Mouse (Mus musculus) heart, postnatal 25 days (tissue): ENCODE data around the gene Slc16a12. TPM values are rescaled to one million over a fixed set of nuclear protein-coding genes. Genes with fewer than 3 reads are reported as not detected.
A peak's percentile ranks its signal among the peaks of the same experiment; 100 is the strongest.
"Not testable (repeated sequence)": the region's sequence is repeated elsewhere in the genome, so short reads cannot be mapped to it uniquely, and the experiment has no call there.

ENCODE experiments used
- DNase-seq: peaks from one replicate; pipeline ENCODE4 v3.0.0; 2022; ENCODE audit warnings: low spot score
- intact Hi-C: fragments of 180-260 bp; cut with DNase I; formaldehyde crosslinking; loops from one replicate; pipeline ENCODE4 v1.15.1; 2025
- total RNA-seq, 2 experiments: library from RNA; stranded (reverse); gene quantifications; 2 replicates each; pipeline ENCODE4 v1.2.3; 2021

The Slc16a12 gene
- total RNA-seq, 2 experiments from 2014 or later: 2.2 to 2.6 TPM

- DNase-seq: no peak
- intact Hi-C loops: loop anchor here (5.0 kb wide), 1 partner anchor 51 kb away; the partner anchor contains the start of gene Slc16a12
These were observed 50.6 kb downstream of the Slc16a12 start for GRCm38 (mm10) chr19:34696352-34696986.

GRCm38 (mm10) chr19:34691402-34691801 lies 55.7 kb downstream of the Slc16a12 start:
- no peak for DNase-seq
- intact Hi-C loops: no loop called here

DNA sequence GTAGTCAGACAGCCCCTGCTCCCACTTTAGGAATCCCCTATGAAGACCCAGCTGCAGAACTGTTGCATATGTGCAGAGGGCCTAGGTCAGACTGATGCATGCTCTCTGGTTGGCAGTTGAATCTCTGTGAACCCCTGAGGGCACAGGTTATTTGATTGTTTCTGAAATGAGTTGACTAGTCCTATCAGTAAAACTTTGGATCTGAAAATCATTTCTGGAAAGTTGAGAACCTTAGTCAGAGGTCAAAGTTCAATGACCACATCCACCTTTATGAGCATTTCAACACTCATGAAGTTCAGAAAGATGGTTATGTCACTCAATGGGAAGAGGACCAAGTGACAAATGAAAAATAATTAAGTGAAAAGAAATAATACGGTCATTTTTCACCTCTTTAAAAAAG lies 61.6 kb downstream of the Slc16a12 start:
- intact Hi-C loops: loop anchor here (2.0 kb wide), 1 partner anchor 87 kb away; no protein-coding TSS in a partner anchor

DNA sequence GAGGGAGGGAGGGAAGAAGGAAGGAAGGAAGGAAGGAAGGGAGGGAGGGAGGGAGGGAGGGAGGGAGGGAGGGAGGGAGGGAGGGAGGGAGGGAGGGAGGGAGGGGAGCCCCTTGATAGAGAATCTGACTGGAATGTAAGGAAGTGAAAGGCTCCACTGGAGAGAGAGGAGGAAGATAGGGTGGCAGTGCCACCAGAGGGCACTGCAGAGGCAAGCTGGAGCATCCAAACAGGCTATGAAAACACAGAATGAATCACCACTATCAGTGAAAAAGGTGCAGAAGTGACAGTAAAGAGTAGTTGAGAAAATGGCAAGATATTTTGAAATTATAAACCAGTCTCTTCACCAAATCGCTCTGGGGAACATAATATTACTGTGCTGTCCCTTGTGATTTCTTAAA lies 62.2 kb downstream of the Slc16a12 start:
- no peak for DNase-seq
- intact Hi-C loops: loop anchor here (2.0 kb wide), 1 partner anchor 88 kb away; no protein-coding TSS in a partner anchor

More for the DNA sequence above, 61.6 kb downstream of the Slc16a12 start:
- DNase-seq: no peak

- DNase-seq: no peak
- intact Hi-C loops: no loop called here
These were observed 68.7 kb downstream of the Slc16a12 start for GRCm38 (mm10) chr19:34678428-34678827.

DNA sequence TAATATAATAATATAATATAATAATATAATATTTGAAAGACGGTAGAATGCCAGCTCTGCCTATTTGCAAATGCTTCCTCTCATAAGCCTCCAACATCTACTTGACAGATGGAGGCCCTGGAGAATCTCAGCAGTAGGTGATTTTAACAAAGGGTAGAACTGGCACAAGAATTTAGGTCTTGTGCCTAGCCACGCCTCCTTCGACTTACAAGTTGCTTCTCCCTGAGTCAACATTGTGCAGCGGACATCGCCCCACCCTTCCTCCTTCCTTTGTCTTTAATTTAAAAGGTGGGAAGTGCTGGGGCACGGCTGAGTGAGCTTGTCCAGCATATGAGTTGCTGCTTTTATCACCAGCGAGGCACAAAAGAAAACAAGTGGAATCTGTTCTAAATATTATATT lies 73.6 kb downstream of the Slc16a12 start:
- intact Hi-C loops: loop anchor here (5.0 kb wide), 1 partner anchor 49 kb away; no protein-coding TSS in a partner anchor

GRCm38 (mm10) chr19:34666127-34666526 lies 81.0 kb downstream of the Slc16a12 start:
- intact Hi-C loops: loop anchor here (1.0 to 10.0 kb wide), 2 partner anchors 107 to 259 kb away; partner anchors contain the start of gene Kif20b
- peak; percentile 21 for DNase-seq

More for the DNA sequence above, 73.6 kb downstream of the Slc16a12 start:
- DNase-seq: peak; percentile 12

DNA sequence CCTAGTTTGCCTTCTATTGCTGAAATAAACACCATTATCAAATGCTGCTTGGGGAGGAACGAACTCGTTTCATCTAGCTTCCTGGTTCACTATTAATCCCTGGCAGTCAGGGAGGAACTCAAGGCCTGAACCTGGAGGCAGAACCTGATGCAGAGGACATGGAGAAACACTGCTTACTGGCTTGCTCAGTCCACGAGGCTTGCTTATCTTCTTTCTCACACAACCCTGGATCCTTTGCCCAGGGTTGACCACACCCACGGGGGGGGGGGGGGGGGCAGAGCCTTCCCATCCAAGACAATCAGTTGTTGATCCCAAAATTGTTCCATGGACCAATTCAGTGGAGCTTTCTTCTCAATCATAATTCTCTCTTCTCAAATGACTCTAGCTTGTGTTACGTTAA lies 84.3 kb downstream of the Slc16a12 start:
- DNase-seq: no peak
- intact Hi-C loops: loop anchor here (10.0 kb wide), 1 partner anchor 262 kb away; the partner anchor contains the start of gene Kif20b

DNA sequence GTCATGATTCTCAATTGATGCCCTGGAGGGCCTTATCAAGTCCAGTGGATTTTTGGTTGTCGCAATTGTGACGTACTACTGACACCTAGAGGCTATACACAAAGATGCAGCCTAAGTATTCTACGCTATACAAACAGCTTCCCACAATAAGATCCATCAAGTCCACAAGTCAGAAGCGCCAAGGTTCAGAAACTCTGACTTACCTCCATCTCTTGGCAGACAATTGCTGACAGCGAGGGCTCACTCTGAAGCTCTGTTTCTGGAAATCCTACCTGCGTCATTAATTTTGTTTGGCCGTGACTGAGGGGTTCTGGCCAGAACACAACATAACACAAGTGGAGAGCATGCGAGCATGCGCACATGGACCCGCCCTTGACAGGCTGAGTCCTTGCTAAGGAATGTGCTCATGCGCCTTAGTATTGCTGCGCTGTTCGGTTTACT lies 85.0 kb downstream of the Slc16a12 start:
- DNase-seq: peak; percentile 40
- intact Hi-C loops: loop anchor here (10.0 kb wide), 1 partner anchor 263 kb away; the partner anchor contains the start of gene Kif20b

DNA sequence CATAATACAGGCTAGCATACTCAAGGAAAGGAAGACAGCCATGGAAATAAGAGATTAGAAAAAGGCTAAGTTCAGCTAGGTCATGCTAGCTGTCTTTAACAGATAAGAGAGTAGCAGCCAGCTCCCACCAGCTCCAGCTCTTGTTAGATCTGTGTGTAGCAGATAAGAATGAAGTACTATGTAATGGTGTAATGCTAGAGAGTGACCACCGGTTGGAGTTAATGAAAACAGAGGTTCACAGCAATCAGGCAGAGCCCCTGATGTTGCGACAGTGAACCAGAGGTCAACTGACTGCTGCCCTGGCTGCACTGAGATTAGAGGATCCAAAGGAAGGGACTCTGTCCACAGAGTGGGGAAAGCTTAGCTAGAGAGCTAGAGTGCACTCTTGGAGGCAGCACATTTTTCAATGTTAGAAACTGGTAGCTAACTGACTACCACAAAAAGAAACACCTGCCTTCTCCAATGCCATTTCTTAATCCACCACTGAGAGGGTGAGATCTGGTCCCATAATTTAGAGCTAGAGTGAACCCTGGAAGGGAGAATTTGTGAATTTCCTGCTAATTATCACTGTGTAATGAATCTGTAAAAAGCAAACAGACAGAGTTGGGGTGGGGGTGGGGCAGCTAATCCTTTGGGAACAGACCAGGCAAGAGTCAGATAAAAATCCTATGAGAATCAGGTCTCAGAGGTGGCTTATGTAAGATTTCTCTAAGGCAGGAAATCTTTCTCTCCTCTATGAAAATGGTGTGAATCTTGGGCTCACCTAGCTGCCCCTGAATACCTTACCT lies 90.4 kb downstream of the Slc16a12 start:
- intact Hi-C loops: no loop called here
- DNase-seq: no peak

DNA sequence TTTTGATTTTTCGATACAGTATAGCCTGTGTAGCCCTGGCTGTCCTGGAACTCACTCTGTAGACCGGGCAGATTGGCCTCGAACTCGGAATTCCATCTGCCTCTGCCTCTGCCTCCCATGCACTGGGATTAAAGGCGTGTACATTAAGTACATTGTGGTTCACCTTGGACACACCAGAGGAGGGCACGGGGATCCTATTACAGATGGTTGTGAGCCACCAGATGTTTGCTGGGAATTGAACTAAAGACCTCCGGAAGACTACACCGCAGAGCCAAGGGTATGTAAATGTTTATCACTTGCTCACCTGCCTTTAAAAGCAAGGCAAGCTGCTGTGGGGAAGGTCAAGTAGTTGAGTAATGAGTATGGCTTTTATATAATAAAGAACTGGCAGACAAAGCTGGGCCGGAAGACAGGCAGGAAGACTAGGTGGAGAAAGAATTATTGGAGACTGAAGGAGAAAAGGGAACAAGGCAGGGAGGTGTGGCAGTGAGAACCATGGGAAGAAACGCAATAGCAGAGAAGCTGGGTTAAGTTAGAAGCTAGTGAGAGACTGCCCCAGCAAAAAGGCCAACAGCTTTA lies 91.8 kb downstream of the Slc16a12 start:
- DNase-seq: no peak

DNA sequence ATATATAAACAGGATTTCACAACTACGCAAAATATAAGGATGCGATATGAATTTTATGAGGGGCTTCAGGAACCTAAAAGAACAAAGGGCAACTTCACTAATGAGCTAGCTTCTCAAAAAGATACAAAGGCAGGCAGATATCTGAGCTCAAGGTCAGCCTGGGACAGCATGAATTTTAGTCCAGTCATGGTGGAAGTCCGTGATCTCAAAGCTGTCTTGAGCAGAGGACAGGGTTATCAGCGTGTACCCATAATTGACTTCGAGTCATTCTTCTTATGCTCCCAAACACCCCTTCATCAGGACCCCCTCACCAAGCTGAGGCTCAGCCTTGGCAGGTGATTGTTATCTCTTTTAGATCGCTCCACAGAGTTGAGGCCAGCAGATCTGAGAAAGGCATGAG lies 96.1 kb downstream of the Slc16a12 start:
- no peak for DNase-seq
- intact Hi-C loops: no loop called here

More for the DNA sequence above, 91.8 kb downstream of the Slc16a12 start:
- intact Hi-C loops: no loop called here

- intact Hi-C loops: no loop called here
These were observed 96.8 kb downstream of the Slc16a12 start for GRCm38 (mm10) chr19:34650276-34650675.

DNA sequence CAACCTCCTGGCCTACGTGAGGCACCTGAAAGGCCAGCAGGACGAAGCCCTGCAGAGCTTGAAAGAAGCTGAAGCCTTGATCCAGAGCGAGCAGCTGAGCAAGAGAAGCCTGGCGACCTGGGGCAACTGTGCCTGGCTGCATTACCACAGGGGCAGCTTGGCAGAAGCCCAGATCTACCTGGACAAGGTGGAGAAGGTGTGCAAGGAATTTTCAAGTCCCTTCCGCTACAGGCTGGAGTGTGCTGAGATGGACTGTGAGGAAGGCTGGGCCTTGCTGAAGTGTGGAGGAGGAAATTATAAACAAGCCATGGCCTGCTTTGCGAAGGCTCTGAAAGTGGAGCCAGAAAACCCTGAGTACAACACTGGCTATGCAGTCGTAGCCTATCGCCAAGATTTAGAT lies 99.5 kb downstream of the Slc16a12 start:
- DNase-seq, intact Hi-C loops: not testable (repeated sequence)

More at GRCm38 (mm10) chr19:34650276-34650675, 96.8 kb downstream of the Slc16a12 start:
- no peak for DNase-seq

DNA sequence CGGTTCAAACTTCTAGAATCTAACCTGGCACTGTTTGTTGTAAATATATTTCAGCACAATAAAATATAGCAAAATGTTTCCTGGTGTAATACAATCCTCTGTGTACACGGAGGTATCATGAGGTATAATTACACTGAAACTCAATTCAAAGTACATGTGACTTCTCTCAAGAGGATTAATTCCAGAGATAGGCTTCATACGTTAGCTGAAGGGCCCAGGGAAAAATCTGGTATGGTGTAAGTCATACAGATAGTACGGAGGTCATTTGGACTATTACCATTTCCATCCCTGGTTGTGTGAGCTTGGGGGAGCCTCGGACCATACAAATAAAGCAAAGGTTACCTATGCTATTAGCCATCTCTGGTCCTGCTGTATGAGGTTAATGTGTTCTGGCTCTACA lies 104.5 kb downstream of the Slc16a12 start:
- DNase-seq: no peak
- intact Hi-C loops: no loop called here

- DNase-seq: no peak
- intact Hi-C loops: no loop called here
These were observed 106.5 kb downstream of the Slc16a12 start, which contains the start of the genes Ifit1bl2 and Ifit1 for GRCm38 (mm10) chr19:34640623-34641022. Gene Ifit1bl2, minus strand, starts transcription at chr19:34640743. Gene Ifit1, plus strand, starts transcription at chr19:34640871.

DNA sequence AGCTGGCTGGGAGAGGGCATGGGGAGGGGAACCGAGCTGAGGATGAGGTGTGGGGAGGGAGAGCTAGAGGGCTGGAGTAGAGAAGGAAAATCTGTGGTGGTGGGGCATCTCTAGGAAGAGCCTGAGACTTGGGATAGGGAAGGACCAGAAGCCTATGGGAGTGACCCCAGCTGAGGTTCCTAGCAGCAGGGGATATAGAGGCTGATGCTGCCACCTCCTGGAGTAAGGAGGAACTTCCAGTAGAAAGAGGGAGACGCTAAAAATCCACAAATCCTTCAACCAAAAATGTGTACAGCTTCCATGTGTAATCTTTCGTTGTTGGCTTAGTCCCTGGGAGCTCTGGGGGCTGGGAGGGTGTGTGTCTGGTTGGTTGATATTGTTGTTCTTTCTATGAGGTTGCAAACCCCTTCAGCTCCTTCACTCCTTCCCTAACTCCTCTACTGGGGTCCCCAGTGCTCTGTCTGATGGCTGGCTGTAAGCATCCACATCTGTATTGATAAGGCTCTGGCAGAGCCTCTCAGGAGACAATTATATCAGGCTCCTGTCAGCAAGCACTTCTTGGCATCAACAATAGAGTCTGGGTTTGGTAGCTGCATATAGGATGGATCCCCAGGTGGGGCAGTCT lies 110.0 kb downstream of the Slc16a12 start:
- intact Hi-C loops: loop anchor here (1.0 to 5.0 kb wide), 4 partner anchors 89 to 393 kb away; no protein-coding TSS in a partner anchor
- DNase-seq: peak; percentile 12

DNA sequence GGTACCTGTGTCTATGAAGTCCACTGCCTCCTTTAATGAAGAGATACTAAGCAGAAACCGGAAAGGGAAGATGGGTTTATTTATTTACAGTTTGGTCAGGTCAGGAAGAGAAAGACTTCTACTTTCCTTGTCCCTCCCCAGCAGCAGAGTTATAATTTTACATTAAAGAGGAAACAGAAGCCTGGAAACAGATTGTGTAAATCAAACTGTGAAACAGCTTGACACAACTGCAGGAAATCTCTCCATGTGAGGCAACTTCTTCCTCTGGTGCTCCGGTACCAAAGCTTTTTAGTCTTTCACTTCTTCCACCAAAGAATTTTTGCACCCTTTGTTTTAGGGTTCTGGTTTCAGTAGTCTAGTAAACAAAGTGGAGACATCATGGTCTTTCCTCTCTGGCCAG lies 113.6 kb downstream of the Slc16a12 start:
- intact Hi-C loops: no loop called here
- no peak for DNase-seq

GRCm38 (mm10) chr19:34631487-34631886 lies 115.6 kb downstream of the Slc16a12 start:
- DNase-seq: no peak
- intact Hi-C loops: no loop called here

DNA sequence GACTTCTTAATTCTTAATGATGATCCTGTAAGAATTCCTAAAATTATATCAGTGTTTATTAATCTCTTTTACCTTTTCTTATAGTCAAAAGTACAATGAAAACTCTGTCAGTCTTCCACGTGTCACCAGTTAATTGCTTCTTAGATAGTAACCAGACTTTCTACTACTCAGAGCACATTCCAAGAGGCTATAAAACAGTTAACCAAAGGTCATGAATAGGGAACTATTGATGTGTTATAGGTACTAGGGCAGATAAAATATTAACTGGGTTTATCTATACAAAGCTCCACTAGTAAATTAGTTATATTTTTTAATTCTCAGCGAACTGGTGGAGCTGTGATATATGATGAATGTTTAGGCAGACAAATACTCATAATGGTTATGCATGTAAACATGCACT lies 119.6 kb downstream of the Slc16a12 start:
- intact Hi-C loops: no loop called here
- DNase-seq: no peak
